Mouse (Mus musculus) E14TG2a.4 (cell line): Measurements from ENCODE around the gene Lenep.

ENCODE experiments used
- CTCF ChIP-seq: conservative IDR thresholded peaks from 2 replicates; pipeline ENCODE4 v1.5.1; 2014; ENCODE audit warnings: low read length
- NANOG ChIP-seq: IDR thresholded peaks from 2 replicates; pipeline ENCODE4 v1.6.1; 2014; ENCODE audit warnings: borderline replicate concordance, low read length, mixed read lengths

DNA sequence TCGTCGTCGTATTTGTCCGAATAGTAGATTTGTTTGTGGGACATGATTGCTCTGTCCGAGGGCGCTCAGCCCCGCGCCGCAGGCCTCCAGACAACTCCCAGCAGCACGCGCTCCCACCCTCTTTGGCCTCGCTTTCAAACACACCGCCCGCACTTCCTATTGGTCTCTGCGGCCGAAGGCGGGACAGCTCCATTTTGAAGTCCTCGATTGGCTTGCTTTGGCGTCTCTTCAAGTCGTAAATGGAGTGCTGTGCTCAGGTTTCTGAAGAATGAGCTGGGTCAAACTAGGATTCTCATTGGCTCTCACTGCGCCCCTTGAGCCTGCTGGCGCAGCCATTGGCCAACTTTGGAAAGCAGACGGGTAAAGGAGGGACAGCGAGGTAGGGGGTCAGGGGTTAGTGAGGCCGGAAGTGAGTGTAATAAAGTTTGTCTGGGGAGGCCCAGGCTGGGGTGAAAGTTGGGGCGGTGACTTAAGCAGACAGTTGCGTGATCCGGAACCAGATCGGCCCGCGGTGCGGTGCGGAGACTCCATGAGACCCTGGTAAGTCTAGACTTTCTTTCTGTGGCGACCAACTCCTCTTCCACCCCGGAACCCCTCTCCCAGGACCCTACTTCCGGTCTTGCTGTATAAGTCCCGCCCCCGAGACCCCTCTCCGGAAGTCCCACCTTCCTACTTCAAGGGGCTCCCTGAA lies 15.7 kb upstream of the Lenep start, which contains the start of the genes Cks1b and Shc1:
- TF ChIP-seq CTCF (no peak), NANOG (0 out of 2 replicates have a peak, but pooled peaks have one; percentile 21)
